In genomic region chr12:84178652-84179445, GRCm38 (mm10) we compare ENCODE assay signal across 13 mouse cellular contexts. TPM values are rescaled to one million over a fixed set of nuclear protein-coding genes. Genes with fewer than 3 reads are reported as not detected.
A peak's percentile ranks its signal among the peaks of the same experiment; 100 is the strongest.
DNase-seq lines count a peak whose midpoint lies in the region; ATAC-seq and TF ChIP-seq lines count a peak whose summit lies in the region.
"Had no signal": no experiment of that assay in that cellular context is flagged by ENCODE, and none has a peak within 500 bp of the region (broad histone marks: within the 10 kb centered on the region; RNA-seq: fewer than 3 reads in every experiment).

No protein-coding gene starts in this region.

- intact Hi-C loops in heart, postnatal 14 days (cut with DNase I), result loop anchor here (5.0 kb wide), 1 partner anchor 38 kb away; the partner anchor contains the start of gene Elmsan1

- peak overlapping the region; percentile 38; the same call in 1 of the 2 replicates for H3K9ac ChIP-seq in heart, embryonic 13.5 days
- H3K9ac ChIP-seq: neural tube, embryonic 13.5 days had no signal

- no peak for TF ChIP-seq POLR2A in spleen, adult 2 months (IDR thresholded peaks at IDR 0.05; ENCODE audit: low read depth, low read length)
- no peak for TF ChIP-seq POLR2A in kidney, adult 2 months (IDR thresholded peaks at IDR 0.05; ENCODE audit: low read depth, low read length)

- H3K27me3 ChIP-seq in heart, embryonic 13.5 days (replicated peaks), result no peaks in the 10 kb centered on the region
- H3K27me3 ChIP-seq in spleen, adult 2 months (ENCODE audit: control insufficient read depth, insufficient read depth, low read length), result no peaks in the 10 kb centered on the region
- H3K27me3 ChIP-seq in kidney, adult 2 months (replicated peaks; ENCODE audit: control insufficient read depth, insufficient read depth, low read length), result no peaks in the 10 kb centered on the region
- H3K27me3 ChIP-seq: neural tube, embryonic 13.5 days had no signal

- no peak overlapping the region for H3K4me2 ChIP-seq in heart, embryonic 13.5 days
- H3K4me2 ChIP-seq: neural tube, embryonic 13.5 days had no signal

- WGBS in heart, embryonic 13.5 days, result 56% methylated on average over 10 of the region's 10 CpGs
- WGBS in spleen, adult 2 months, result 64% methylated on average over 10 of the region's 10 CpGs
- WGBS in kidney, adult 2 months, result 55% methylated on average over 10 of the region's 10 CpGs

- peak; percentile 70 to 87 for DNase-seq in adrenal gland, adult (ENCODE audit: inconsistent age in 2 of 2, low spot score in 1 of 2)
- DNase-seq in adrenal gland, adult 18-20 months (ENCODE audit: low spot score in 2 of 2), result no peak
- no peak for DNase-seq in heart, postnatal 14 days
- peak in 1 of 2 experiments; percentile 5 for DNase-seq in spleen, adult 2 months (ENCODE audit: low read depth in 1 of 2, low spot score in 2 of 2)
- DNase-seq in spleen, adult 12 weeks (ENCODE audit: low spot score), result no peak
- DNase-seq in adipocyte (ENCODE audit: low spot score), result no peak
- DNase-seq in kidney, adult 2 months, result no peak
- DNase-seq: kidney, postnatal 36 days; right cerebral cortex, postnatal 4 days; thymus, adult 2 months had no signal

- no peak for TF ChIP-seq CTCF in spleen, adult 2 months (IDR thresholded peaks at IDR 0.05; ENCODE audit: extremely low read depth, insufficient read depth, insufficient read length, insufficient replicate concordance)
- no peak for TF ChIP-seq CTCF in kidney, adult 2 months (conservative IDR thresholded peaks at IDR 0.05; ENCODE audit: insufficient read depth, insufficient read length, low read depth, low read length)

- H3K4me1 ChIP-seq in heart, embryonic 13.5 days, result peaks cover 84% of the 10 kb centered on the region
- peaks cover 66% of the 10 kb centered on the region for H3K4me1 ChIP-seq in spleen, adult 2 months (ENCODE audit: control insufficient read depth, insufficient read depth, insufficient read length)
- H3K4me1 ChIP-seq in kidney, adult 2 months (ENCODE audit: control insufficient read depth, insufficient read depth, low read length), result peaks cover 53% of the 10 kb centered on the region

- no peak overlapping the region for H3K4me3 ChIP-seq in heart, embryonic 13.5 days
- H3K4me3 ChIP-seq in spleen, adult 2 months (ENCODE audit: extremely low read depth, insufficient read depth, insufficient read length), result no peak overlapping the region
- no peak overlapping the region for H3K4me3 ChIP-seq in kidney, adult 2 months (ENCODE audit: insufficient read depth, low read depth, low read length)
- H3K4me3 ChIP-seq: midbrain, embryonic 10.5 days; neural tube, embryonic 13.5 days had no signal

- ATAC-seq in heart, embryonic 13.5 days (ENCODE audit: extremely low read depth, insufficient number of reproducible peaks, low FRiP score, low TSS enrichment), result no peak

- H3K36me3 ChIP-seq in heart, embryonic 13.5 days, result peaks cover 3% of the 10 kb centered on the region
- peaks cover 3% of the 10 kb centered on the region for H3K36me3 ChIP-seq in spleen, adult 2 months (ENCODE audit: control insufficient read depth, insufficient read depth, low read length)
- no peaks in the 10 kb centered on the region for H3K36me3 ChIP-seq in kidney, adult 2 months (ENCODE audit: control insufficient read depth, insufficient read depth, low read length)

- no peaks in the 10 kb centered on the region for H3K9me3 ChIP-seq in heart, embryonic 13.5 days
- H3K9me3 ChIP-seq: midbrain, embryonic 10.5 days; neural tube, embryonic 13.5 days had no signal

- no peak overlapping the region for H3K27ac ChIP-seq in heart, embryonic 13.5 days (replicated peaks)
- peak overlapping the region; percentile 96 for H3K27ac ChIP-seq in spleen, adult 2 months (ENCODE audit: insufficient read depth, low read length)
- H3K27ac ChIP-seq in kidney, adult 2 months (ENCODE audit: insufficient read depth, low read depth, low read length), result no peak overlapping the region
- H3K27ac ChIP-seq: midbrain, embryonic 10.5 days had no signal

RNA-seq across cellular contexts. Expression of gene Pnma1, which starts 30.6 kb away (rescaled TPM):
- total RNA-seq in adrenal gland, adult 18-20 months (2021), result under 1 TPM; 0.26 to 0.36 TPM
- 0.48 and 0.65 TPM in 2 replicates for polyA plus RNA-seq in heart, embryonic 13.5 days (2015; fragmentation: Nextera tagmentation; extraction: Ambion mirVana)
- total RNA-seq in heart, postnatal 14 days (2021), result under 1 TPM; 0.17 to 0.31 TPM
- 0.21 and 0.40 TPM in 2 replicates for polyA plus RNA-seq in spleen, adult 2 months (2012; rRNA removed)
- 0.05 TPM in 1 of 2 replicates, not detected in the other for polyA plus RNA-seq in kidney, adult 2 months (2012; rRNA removed)

RNA-seq across cellular contexts. Expression of gene Elmsan1, which starts 39.8 kb away (rescaled TPM):
- total RNA-seq in adrenal gland, adult 18-20 months (2021), result 10 to 100 TPM; 17.5 to 20.6 TPM
- polyA plus RNA-seq in heart, embryonic 13.5 days (2015; fragmentation: Nextera tagmentation; extraction: Ambion mirVana), result 6.8 and 7.3 TPM in 2 replicates
- 10 to 100 TPM; 15.7 to 16.9 TPM for total RNA-seq in heart, postnatal 14 days (2021)
- 30.6 and 36.4 TPM in 2 replicates for polyA plus RNA-seq in spleen, adult 2 months (2012; rRNA removed)
- polyA plus RNA-seq in kidney, adult 2 months (2012; rRNA removed), result 6.7 and 7.4 TPM in 2 replicates

Comparison
In these comparisons a context has a peak if more than half of its experiments do, and no peak if none do; other contexts are left out.
1. DNase-seq: peak in adrenal gland, adult (2 of 2); none in adrenal gland, adult 18-20 months (0 of 2), heart, postnatal 14 days (0 of 2), spleen, adult 12 weeks (single experiment), adipocyte (single experiment) and kidney, adult 2 months (single experiment).